Comparison of ENCODE assay signal across 10 mouse cellular contexts in the genomic region with DNA sequence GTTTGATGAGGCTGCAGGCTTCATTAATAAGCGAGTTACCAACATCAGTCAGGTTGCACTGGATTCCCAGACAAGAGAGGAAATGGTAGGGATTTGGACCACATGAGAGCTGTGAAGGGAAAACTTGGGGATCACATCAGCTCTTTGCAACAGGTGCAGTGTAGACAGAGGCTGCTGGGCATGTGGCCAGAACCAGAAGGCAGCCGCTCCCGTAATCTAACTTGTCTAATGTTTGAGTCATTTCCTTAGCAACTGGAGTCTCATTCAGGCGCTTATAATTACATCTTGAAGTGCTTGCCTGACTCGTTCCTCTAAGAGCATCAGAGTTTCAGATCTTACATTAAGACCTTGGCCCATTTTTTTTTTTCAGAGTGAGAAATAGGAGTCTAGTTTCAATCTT.
DNase-seq lines count a peak whose midpoint lies in the region; ATAC-seq and TF ChIP-seq lines count a peak whose summit lies in the region.
"Had no signal": no experiment of that assay in that cellular context is flagged by ENCODE, and none has a peak within 500 bp of the region (broad histone marks: within the 10 kb centered on the region; RNA-seq: fewer than 3 reads in every experiment).

No protein-coding gene starts in this region.

- no peak overlapping the region for H3K27ac ChIP-seq in hindbrain, postnatal 0 days
- H3K27ac ChIP-seq in hindbrain, embryonic 16.5 days (ENCODE audit: low read depth, low read length) = no peak overlapping the region
- no peak overlapping the region for H3K27ac ChIP-seq in embryonic facial prominence, embryonic 12.5 days
- H3K27ac ChIP-seq in kidney, adult 2 months (ENCODE audit: insufficient read depth, low read depth, low read length) = no peak overlapping the region
- H3K27ac ChIP-seq: heart, embryonic 15.5 days had no signal

- H3K4me2 ChIP-seq in hindbrain, postnatal 0 days (ENCODE audit: low read depth, low read length) = no peak overlapping the region
- H3K4me2 ChIP-seq in hindbrain, embryonic 16.5 days (ENCODE audit: low read length) = no peak overlapping the region
- no peak overlapping the region for H3K4me2 ChIP-seq in embryonic facial prominence, embryonic 12.5 days (replicated peaks)
- H3K4me2 ChIP-seq in myocyte (ENCODE audit: low read depth) = peak overlapping the region; percentile 0
- H3K4me2 ChIP-seq: heart, embryonic 15.5 days had no signal

- H3K27me3 ChIP-seq in hindbrain, postnatal 0 days (ENCODE audit: insufficient read depth, low read length) = no peaks in the 10 kb centered on the region
- no peaks in the 10 kb centered on the region for H3K27me3 ChIP-seq in hindbrain, embryonic 16.5 days (replicated peaks; ENCODE audit: control insufficient read depth, insufficient read depth, low read length)
- no peaks in the 10 kb centered on the region for H3K27me3 ChIP-seq in embryonic facial prominence, embryonic 12.5 days
- H3K27me3 ChIP-seq in myocyte (ENCODE audit: control insufficient read depth, insufficient read depth, insufficient read length) = no peaks in the 10 kb centered on the region
- no peaks in the 10 kb centered on the region for H3K27me3 ChIP-seq in kidney, adult 2 months (replicated peaks; ENCODE audit: control insufficient read depth, insufficient read depth, low read length)
- H3K27me3 ChIP-seq: heart, embryonic 15.5 days; megakaryocyte, embryonic 14.5 days had no signal

- H3K4me3 ChIP-seq in hindbrain, postnatal 0 days (ENCODE audit: low read length) = no peak overlapping the region
- H3K4me3 ChIP-seq in hindbrain, embryonic 16.5 days (ENCODE audit: low read length) = no peak overlapping the region
- H3K4me3 ChIP-seq in embryonic facial prominence, embryonic 12.5 days = no peak overlapping the region
- H3K4me3 ChIP-seq in myocyte = no peak overlapping the region
- no peak overlapping the region for H3K4me3 ChIP-seq in kidney, adult 2 months (ENCODE audit: insufficient read depth, low read depth, low read length)
- H3K4me3 ChIP-seq: heart, embryonic 15.5 days; megakaryocyte, embryonic 14.5 days had no signal

- ATAC-seq in hindbrain, postnatal 0 days = no peak
- ATAC-seq in hindbrain, embryonic 16.5 days = no peak
- ATAC-seq in embryonic facial prominence, embryonic 12.5 days (ENCODE audit: insufficient number of reproducible peaks, insufficient read depth, low FRiP score, low TSS enrichment) = 0 out of 2 replicates have a peak, but pooled peaks have one; percentile 15

- peak; percentile 47 for DNase-seq in hindbrain, postnatal 0 days (ENCODE audit: low spot score)
- peak; percentile 2 for DNase-seq in NIH3T3 (ENCODE audit: low read depth)
- DNase-seq in spleen, adult 12 weeks (ENCODE audit: low spot score) = no peak
- no peak for DNase-seq in cerebellum, adult 9-11 months
- no peak for DNase-seq in kidney, adult 2 months

- no peaks in the 10 kb centered on the region for H3K4me1 ChIP-seq in hindbrain, postnatal 0 days (ENCODE audit: insufficient read depth, low read length)
- no peaks in the 10 kb centered on the region for H3K4me1 ChIP-seq in hindbrain, embryonic 16.5 days (ENCODE audit: control insufficient read depth, insufficient read depth, low read depth, low read length)
- no peaks in the 10 kb centered on the region for H3K4me1 ChIP-seq in embryonic facial prominence, embryonic 12.5 days
- no peaks in the 10 kb centered on the region for H3K4me1 ChIP-seq in kidney, adult 2 months (ENCODE audit: control insufficient read depth, insufficient read depth, low read length)
- H3K4me1 ChIP-seq: heart, embryonic 15.5 days; megakaryocyte, embryonic 14.5 days had no signal

- no peak for TF ChIP-seq CTCF in hindbrain, postnatal 0 days (IDR thresholded peaks at IDR 0.05; ENCODE audit: low read depth)
- TF ChIP-seq CTCF in kidney, adult 2 months (conservative IDR thresholded peaks at IDR 0.05; ENCODE audit: insufficient read depth, insufficient read length, low read depth, low read length) = no peak

- 30% methylated on average over 5 of the region's 5 CpGs for WGBS in hindbrain, postnatal 0 days
- 48% methylated on average over 5 of the region's 5 CpGs for WGBS in hindbrain, embryonic 16.5 days
- WGBS in embryonic facial prominence, embryonic 12.5 days = 47% methylated on average over 5 of the region's 5 CpGs
- 29% methylated on average over 5 of the region's 5 CpGs for WGBS in kidney, adult 2 months

- H3ac ChIP-seq in myocyte (ENCODE audit: control insufficient read depth, insufficient read length) = no peak overlapping the region

- H3K9me3 ChIP-seq in hindbrain, postnatal 0 days (ENCODE audit: low read length) = no peaks in the 10 kb centered on the region
- H3K9me3 ChIP-seq in hindbrain, embryonic 16.5 days (ENCODE audit: control insufficient read depth, low read length) = no peaks in the 10 kb centered on the region
- no peaks in the 10 kb centered on the region for H3K9me3 ChIP-seq in embryonic facial prominence, embryonic 12.5 days
- H3K9me3 ChIP-seq: heart, embryonic 15.5 days; megakaryocyte, embryonic 14.5 days had no signal

- no peaks in the 10 kb centered on the region for H3K79me2 ChIP-seq in myocyte (ENCODE audit: control insufficient read depth, insufficient read depth)

- H3K36me3 ChIP-seq in hindbrain, postnatal 0 days (ENCODE audit: insufficient read depth, low read length) = no peaks in the 10 kb centered on the region
- no peaks in the 10 kb centered on the region for H3K36me3 ChIP-seq in hindbrain, embryonic 16.5 days (ENCODE audit: control insufficient read depth, insufficient read depth, low read length)
- no peaks in the 10 kb centered on the region for H3K36me3 ChIP-seq in embryonic facial prominence, embryonic 12.5 days
- H3K36me3 ChIP-seq in myocyte (ENCODE audit: control insufficient read depth, insufficient read depth) = no peaks in the 10 kb centered on the region
- H3K36me3 ChIP-seq in kidney, adult 2 months (ENCODE audit: control insufficient read depth, insufficient read depth, low read length) = no peaks in the 10 kb centered on the region
- H3K36me3 ChIP-seq: heart, embryonic 15.5 days had no signal

- TF ChIP-seq POLR2A in myocyte (IDR thresholded peaks at IDR 0.05; ENCODE audit: insufficient read length, low read depth) = no peak
- no peak for TF ChIP-seq POLR2A in kidney, adult 2 months (IDR thresholded peaks at IDR 0.05; ENCODE audit: low read depth, low read length)

- H3K9ac ChIP-seq in hindbrain, postnatal 0 days (replicated peaks; ENCODE audit: low read length) = no peak overlapping the region
- no peak overlapping the region for H3K9ac ChIP-seq in hindbrain, embryonic 16.5 days (ENCODE audit: low read depth, low read length)
- no peak overlapping the region for H3K9ac ChIP-seq in embryonic facial prominence, embryonic 12.5 days
- H3K9ac ChIP-seq: heart, embryonic 15.5 days had no signal

TF ChIP-seq in myocyte, 11 proteins besides CTCF, POLR2A, EP300 and RAD21:
- TF ChIP-seq POLR2AphosphoS2 (IDR thresholded peaks at IDR 0.05; ENCODE audit: insufficient read length, low read depth) = no peak
- TF ChIP-seq MYOD1 (IDR thresholded peaks at IDR 0.05; ENCODE audit: control insufficient read depth in 1 of 3, insufficient read length in 2 of 3, low read depth in 2 of 3) = peak in 2 of 3 experiments; percentile 70 to 83
- TF ChIP-seq MYOG (IDR thresholded peaks at IDR 0.05; ENCODE audit: control insufficient read depth in 1 of 3, insufficient read depth in 1 of 3, insufficient read length in 2 of 3, low read depth in 2 of 3) = peak in 1 of 3 experiments; percentile 72

Comparison
In these comparisons a context has a peak if more than half of its experiments do, and no peak if none do; other contexts are left out.
1. DNase-seq: peak in hindbrain, postnatal 0 days (single experiment) and NIH3T3 (single experiment); none in spleen, adult 12 weeks (single experiment), cerebellum, adult 9-11 months (single experiment) and kidney, adult 2 months (single experiment).